ENCODE assay signal across 8 mouse cellular contexts in genomic region chr7:110288731-110289191, GRCm38 (mm10).
DNase-seq lines count a peak whose midpoint lies in the region; ATAC-seq and TF ChIP-seq lines count a peak whose summit lies in the region.

No protein-coding gene starts in this region.

- no peaks in the 10 kb centered on the region for H3K27me3 ChIP-seq in limb, embryonic 14.5 days (ENCODE audit: control insufficient read depth, insufficient read depth, low read length)
- no peaks in the 10 kb centered on the region for H3K27me3 ChIP-seq in limb, embryonic 10.5 days (ENCODE audit: low read depth, poor library complexity, severe bottlenecking)
- no peaks in the 10 kb centered on the region for H3K27me3 ChIP-seq in heart, embryonic 13.5 days (replicated peaks)

- WGBS in limb, embryonic 14.5 days = 71% methylated on average over 6 of the region's 6 CpGs
- 79% methylated on average over 6 of the region's 6 CpGs for WGBS in limb, embryonic 10.5 days
- WGBS in heart, embryonic 13.5 days = 48% methylated on average over 6 of the region's 6 CpGs

- peaks cover 6% of the 10 kb centered on the region; the same call in 1 of the 2 replicates for H3K9me3 ChIP-seq in limb, embryonic 14.5 days (ENCODE audit: control insufficient read depth, low read length)
- H3K9me3 ChIP-seq in limb, embryonic 10.5 days (replicated peaks) = no peaks in the 10 kb centered on the region
- H3K9me3 ChIP-seq in heart, embryonic 13.5 days = 0 out of 2 replicates have a peak, but pooled peaks cover 5% of the 10 kb centered on the region

- no peak for ATAC-seq in limb, embryonic 14.5 days (ENCODE audit: low FRiP score, low read depth)
- no peak for ATAC-seq in heart, embryonic 13.5 days (ENCODE audit: extremely low read depth, insufficient number of reproducible peaks, low FRiP score, low TSS enrichment)
- no peak for ATAC-seq in megakaryocyte progenitor cell, adult 5-6 weeks (replicated peaks; ENCODE audit: poor library complexity)

- DNase-seq in limb, embryonic 14.5 days (ENCODE audit: low spot score) = peak; percentile 44
- no peak for DNase-seq in limb, embryonic 10.5 days (ENCODE audit: low spot score)
- peak; percentile 61 for DNase-seq in cerebellum, adult 8-10 months
- DNase-seq in lung, adult 18-20 months = peak; percentile 46 to 56
- DNase-seq in urinary bladder, adult 18-20 months (ENCODE audit: low spot score in 2 of 2) = peak; percentile 54 to 79
- DNase-seq in thymus, postnatal 10 days (ENCODE audit: low spot score in 2 of 2) = no peak

- peaks cover 4% of the 10 kb centered on the region; the same call in 1 of the 2 replicates for H3K4me1 ChIP-seq in limb, embryonic 14.5 days (ENCODE audit: control insufficient read depth, insufficient read depth, low read length)
- peaks cover 9% of the 10 kb centered on the region for H3K4me1 ChIP-seq in limb, embryonic 10.5 days
- H3K4me1 ChIP-seq in heart, embryonic 13.5 days = peaks cover 33% of the 10 kb centered on the region

- H3K27ac ChIP-seq in limb, embryonic 14.5 days (replicated peaks; ENCODE audit: low read depth, low read length) = no peak overlapping the region
- H3K27ac ChIP-seq in limb, embryonic 10.5 days = no peak overlapping the region
- H3K27ac ChIP-seq in heart, embryonic 13.5 days (replicated peaks) = peak overlapping the region; percentile 75

- TF ChIP-seq POLR2A in limb, embryonic 14.5 days (IDR thresholded peaks at IDR 0.05; ENCODE audit: borderline replicate concordance, extremely low read depth, insufficient read depth, insufficient read length) = no peak

- H3K9ac ChIP-seq in limb, embryonic 14.5 days (ENCODE audit: low read depth, low read length, severe bottlenecking) = no peak overlapping the region
- peak overlapping the region; percentile 62 for H3K9ac ChIP-seq in heart, embryonic 13.5 days

- no peak overlapping the region for H3K4me2 ChIP-seq in limb, embryonic 14.5 days (replicated peaks; ENCODE audit: low read depth, low read length, severe bottlenecking)
- no peak overlapping the region for H3K4me2 ChIP-seq in heart, embryonic 13.5 days

- no peak overlapping the region for H3K4me3 ChIP-seq in limb, embryonic 14.5 days (replicated peaks; ENCODE audit: low read length)
- no peak overlapping the region for H3K4me3 ChIP-seq in limb, embryonic 10.5 days
- H3K4me3 ChIP-seq in heart, embryonic 13.5 days = no peak overlapping the region

- H3K36me3 ChIP-seq in limb, embryonic 14.5 days (ENCODE audit: control insufficient read depth, insufficient read depth, low read length) = no peaks in the 10 kb centered on the region
- 0 out of 2 replicates have a peak, but pooled peaks cover 3% of the 10 kb centered on the region for H3K36me3 ChIP-seq in limb, embryonic 10.5 days
- peaks cover 7% of the 10 kb centered on the region; the same call in 1 of the 2 replicates for H3K36me3 ChIP-seq in heart, embryonic 13.5 days

Comparison
In these comparisons a context has a peak if more than half of its experiments do, and no peak if none do; other contexts are left out.
1. DNase-seq: peak in limb, embryonic 14.5 days (single experiment), cerebellum, adult 8-10 months (single experiment), lung, adult 18-20 months (2 of 2) and urinary bladder, adult 18-20 months (2 of 2); none in limb, embryonic 10.5 days (single experiment) and thymus, postnatal 10 days (0 of 2).